In the genomic region with DNA sequence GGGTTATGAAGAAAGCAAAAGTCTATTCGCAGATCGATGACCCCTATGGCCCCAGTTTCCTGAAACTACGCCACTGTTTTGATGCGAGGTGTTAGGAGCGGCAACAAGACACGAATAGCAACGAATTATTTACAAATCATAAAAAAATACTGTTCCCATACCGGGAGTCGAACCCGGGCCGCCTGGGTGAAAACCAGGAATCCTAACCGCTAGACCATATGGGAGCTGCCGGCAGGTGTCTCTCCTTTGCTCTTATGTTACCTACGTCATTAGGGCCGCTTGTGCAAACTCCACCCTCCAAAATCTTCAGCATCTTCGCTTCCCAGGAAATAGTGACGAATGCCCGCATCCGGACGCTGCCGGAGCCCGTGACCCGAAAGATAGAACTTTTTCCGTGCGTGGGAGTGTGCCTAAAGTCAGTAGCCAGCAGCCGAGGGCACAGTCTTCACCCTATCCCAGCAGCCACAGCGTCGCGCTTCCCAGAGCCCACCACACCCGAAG, we compare ENCODE assay signal across 8 mouse cellular contexts. TPM values are rescaled to one million over a fixed set of nuclear protein-coding genes. Genes with fewer than 3 reads are reported as not detected.
DNase-seq lines count a peak whose midpoint lies in the region; ATAC-seq and TF ChIP-seq lines count a peak whose summit lies in the region.

No protein-coding gene starts in this region.

- peak; percentile 92 for DNase-seq in Muller cell, postnatal 12 days (ENCODE audit: inconsistent ontology term)
- DNase-seq in cerebellum, adult 9-11 months: peak; percentile 93
- peak; percentile 84 to 98 for DNase-seq in frontal cortex, adult 2 months (ENCODE audit: extremely low spot score in 1 of 2, low spot score in 1 of 2)
- peak; percentile 93 for DNase-seq in hindbrain, embryonic 11.5 days (ENCODE audit: low spot score)
- DNase-seq in layer of hippocampus, postnatal 10 days (ENCODE audit: low spot score in 2 of 2): peak; percentile 88 to 90
- peak; percentile 90 for DNase-seq in lung, postnatal 0 days (ENCODE audit: low spot score)
- peak; percentile 79 for DNase-seq in ovary, postnatal 10 days (ENCODE audit: low spot score)
- DNase-seq in thymus, postnatal 0 days (ENCODE audit: low spot score): peak; percentile 89

- H3K4me3 ChIP-seq in hindbrain, embryonic 11.5 days (ENCODE audit: low read depth, low read length): peak overlapping the region; percentile 52
- H3K4me3 ChIP-seq in lung, postnatal 0 days (ENCODE audit: low read depth, low read length): peak overlapping the region; percentile 43

- peak; percentile 18; the same call in 1 of the 2 replicates for ATAC-seq in hindbrain, embryonic 11.5 days (ENCODE audit: low FRiP score)
- peak; percentile 5; the same call in 1 of the 2 replicates for ATAC-seq in lung, postnatal 0 days

- no peak for TF ChIP-seq CTCF in lung, postnatal 0 days (IDR thresholded peaks at IDR 0.05)

- under 1% methylated on average over 30 of the region's 30 CpGs for WGBS in hindbrain, embryonic 11.5 days
- under 1% methylated on average over 30 of the region's 30 CpGs for WGBS in lung, postnatal 0 days

- H3K36me3 ChIP-seq in hindbrain, embryonic 11.5 days (ENCODE audit: control insufficient read depth, insufficient read depth, low read length): no peaks in the 10 kb centered on the region
- no peaks in the 10 kb centered on the region for H3K36me3 ChIP-seq in lung, postnatal 0 days (ENCODE audit: insufficient read depth, low read length)

- H3K9ac ChIP-seq in hindbrain, embryonic 11.5 days (ENCODE audit: low read depth, low read length): peak overlapping the region; percentile 75
- peak overlapping the region; percentile 10; the same call in 1 of the 2 replicates for H3K9ac ChIP-seq in lung, postnatal 0 days (replicated peaks; ENCODE audit: low read depth)

- no peaks in the 10 kb centered on the region for H3K27me3 ChIP-seq in hindbrain, embryonic 11.5 days (ENCODE audit: control insufficient read depth, insufficient read depth, low read length)
- H3K27me3 ChIP-seq in lung, postnatal 0 days (replicated peaks; ENCODE audit: insufficient read depth, low read length): no peaks in the 10 kb centered on the region

- peak; percentile 67 for TF ChIP-seq EP300 in lung, postnatal 0 days (IDR thresholded peaks at IDR 0.05)

- peaks cover 2% of the 10 kb centered on the region for H3K9me3 ChIP-seq in hindbrain, embryonic 11.5 days (ENCODE audit: control insufficient read depth, low read length)
- H3K9me3 ChIP-seq in lung, postnatal 0 days (ENCODE audit: low read length): peaks cover 7% of the 10 kb centered on the region

- peak overlapping the region; percentile 47 for H3K4me2 ChIP-seq in hindbrain, embryonic 11.5 days (replicated peaks; ENCODE audit: low read depth, low read length)
- H3K4me2 ChIP-seq in lung, postnatal 0 days (replicated peaks; ENCODE audit: low read depth, low read length): peak overlapping the region; percentile 70

- H3K27ac ChIP-seq in hindbrain, embryonic 11.5 days (ENCODE audit: low read depth, low read length): peak overlapping the region; percentile 65
- peak overlapping the region; percentile 4 for H3K27ac ChIP-seq in lung, postnatal 0 days (ENCODE audit: low read length)

- H3K4me1 ChIP-seq in hindbrain, embryonic 11.5 days (replicated peaks; ENCODE audit: control insufficient read depth, insufficient read depth, low read length): peaks cover 3% of the 10 kb centered on the region; the same call in 1 of the 2 replicates
- H3K4me1 ChIP-seq in lung, postnatal 0 days (ENCODE audit: insufficient read depth, low read depth, low read length): no peaks in the 10 kb centered on the region

RNA-seq across cellular contexts. Expression of a gene that starts 4.8 kb away (rescaled TPM):
- polyA plus RNA-seq in frontal cortex, adult 2 months (2012; rRNA removed): 35.7 and 36.4 TPM in 2 replicates
- polyA plus RNA-seq in hindbrain, embryonic 11.5 days (2014; fragmentation: Nextera tagmentation; extraction: Ambion mirVana): 68.5 and 69.2 TPM in 2 replicates
- total RNA-seq in layer of hippocampus, postnatal 10 days (2021): 10 to 100 TPM; 18.6 to 21.9 TPM
- 30.6 and 31.4 TPM in 2 replicates for polyA plus RNA-seq in lung, postnatal 0 days (2015; fragmentation: Nextera tagmentation; extraction: Ambion mirVana)
- 52.3 and 54.7 TPM in 2 replicates for polyA plus RNA-seq in thymus, postnatal 0 days (2015; fragmentation: Nextera tagmentation; extraction: Ambion mirVana)

RNA-seq across cellular contexts. Expression of a gene that starts 4.9 kb away (rescaled TPM):
- 23.0 and 26.8 TPM in 2 replicates for polyA plus RNA-seq in frontal cortex, adult 2 months (2012; rRNA removed)
- polyA plus RNA-seq in hindbrain, embryonic 11.5 days (2014; fragmentation: Nextera tagmentation; extraction: Ambion mirVana): 87.7 and 94.5 TPM in 2 replicates
- total RNA-seq in layer of hippocampus, postnatal 10 days (2021): 10 to 100 TPM; 28.5 to 29.6 TPM
- 39.9 and 41.6 TPM in 2 replicates for polyA plus RNA-seq in lung, postnatal 0 days (2015; fragmentation: Nextera tagmentation; extraction: Ambion mirVana)
- polyA plus RNA-seq in thymus, postnatal 0 days (2015; fragmentation: Nextera tagmentation; extraction: Ambion mirVana): 98.7 and 108 TPM in 2 replicates

RNA-seq across cellular contexts. Expression of a gene that starts 24.9 kb away (rescaled TPM):
- polyA plus RNA-seq in frontal cortex, adult 2 months (2012; rRNA removed): 8.6 and 9.8 TPM in 2 replicates
- polyA plus RNA-seq in hindbrain, embryonic 11.5 days (2014; fragmentation: Nextera tagmentation; extraction: Ambion mirVana): 7.6 and 9.6 TPM in 2 replicates
- 1 to 10 TPM; 3.3 to 3.8 TPM for total RNA-seq in layer of hippocampus, postnatal 10 days (2021)
- 36.0 and 39.8 TPM in 2 replicates for polyA plus RNA-seq in lung, postnatal 0 days (2015; fragmentation: Nextera tagmentation; extraction: Ambion mirVana)
- 238 and 248 TPM in 2 replicates for polyA plus RNA-seq in thymus, postnatal 0 days (2015; fragmentation: Nextera tagmentation; extraction: Ambion mirVana)

Comparison
In these comparisons a context has a peak if more than half of its experiments do, and no peak if none do; other contexts are left out.
1. Peak in every context shown above with its lines: DNase-seq, ATAC-seq, H3K4me3 ChIP-seq and H3K27ac ChIP-seq.